Mouse (Mus musculus) MEL (cell line): ENCODE measurements around the gene Ttc34.

Source experiments
- CHD1 ChIP-seq: IDR thresholded peaks from 2 replicates; pipeline ENCODE4 v1.6.1; 2012; ENCODE audit warnings: low read depth, mild to moderate bottlenecking, inconsistent platforms, low read length, improper control_type of control experiment
- CTCF ChIP-seq, 3 experiments: IDR thresholded peaks in 2 of 3; conservative IDR thresholded peaks in 1 of 3; 2 replicates each; pipeline ENCODE4 v1.5.1; 2011 to 2012; ENCODE audit warnings: low read length in 3 of 3, low read depth in 2 of 3, mild to moderate bottlenecking in 2 of 3, improper control_type of control experiment in 1 of 3, inconsistent platforms in 1 of 3, mixed read lengths in 1 of 3, moderate library complexity in 1 of 3; ENCODE audit not compliant: control insufficient read depth in 1 of 3, insufficient read depth in 1 of 3, poor library complexity in 1 of 3, severe bottlenecking in 1 of 3
- EP300 ChIP-seq, 2 experiments: IDR thresholded peaks; 2 replicates each; pipeline ENCODE4 v1.6.1; 2011; ENCODE audit warnings: improper control_type of control experiment in 2 of 2, low read length in 2 of 2, low read depth in 1 of 2, mild to moderate bottlenecking in 1 of 2
- MAFK ChIP-seq: IDR thresholded peaks from 2 replicates; pipeline ENCODE4 v1.6.1; 2011; ENCODE audit warnings: low read depth, mild to moderate bottlenecking, low read length, improper control_type of control experiment, borderline replicate concordance
- MEF2A ChIP-seq: IDR thresholded peaks from 2 replicates; pipeline ENCODE4 v1.6.1; 2014; ENCODE audit warnings: low read depth, mild to moderate bottlenecking, inconsistent platforms, low read length, improper control_type of control experiment; ENCODE audit not compliant: poor library complexity, insufficient replicate concordance, severe bottlenecking; ENCODE audit errors: extremely low read depth
- POLR2A ChIP-seq, 2 experiments: IDR thresholded peaks; 2 replicates each; pipeline ENCODE4 v1.6.1; 2011 to 2012; ENCODE audit warnings: low read length in 2 of 2, mild to moderate bottlenecking in 2 of 2, control low read depth in 1 of 2, improper control_type of control experiment in 1 of 2, low read depth in 1 of 2, moderate library complexity in 1 of 2; ENCODE audit not compliant: control insufficient read depth in 1 of 2, insufficient read depth in 1 of 2, poor library complexity in 1 of 2

- no peak for TF ChIP-seq CTCF (IDR thresholded peaks at IDR 0.05 in 2 of 3, conservative IDR thresholded peaks at IDR 0.05 in 1 of 3; ENCODE audit: control insufficient read depth in 1 of 3, insufficient read depth in 1 of 3, low read depth in 2 of 3, low read length in 3 of 3, poor library complexity in 1 of 3, severe bottlenecking in 1 of 3)
- TF ChIP-seq POLR2A (IDR thresholded peaks at IDR 0.05; ENCODE audit: control insufficient read depth in 1 of 2, insufficient read depth in 1 of 2, low read depth in 1 of 2, low read length in 2 of 2, poor library complexity in 1 of 2) = no peak
- no peak for TF ChIP-seq MAFK
- no peak for TF ChIP-seq EP300 (IDR thresholded peaks at IDR 0.05; ENCODE audit: low read depth in 1 of 2, low read length in 2 of 2)
- no peak for TF ChIP-seq CHD1
- no peak for TF ChIP-seq MEF2A
Observed at GRCm38 (mm10) chr4:154853881-154854280, 16.6 kb downstream of the Ttc34 start.
